ENCODE assay signal across 9 mouse cellular contexts in genomic region chr17:80564611-80564924, GRCm38 (mm10). TPM values are rescaled to one million over a fixed set of nuclear protein-coding genes. Genes with fewer than 3 reads are reported as not detected.
DNase-seq lines count a peak whose midpoint lies in the region; ATAC-seq lines count a peak whose summit lies in the region.
"Had no signal": no experiment of that assay in that cellular context is flagged by ENCODE, and none has a peak within 500 bp of the region (broad histone marks: within the 10 kb centered on the region; RNA-seq: fewer than 3 reads in every experiment).

No protein-coding gene starts in this region.

- H3K27ac ChIP-seq in liver, embryonic 12.5 days, result peak overlapping the region; percentile 14; the same call in 1 of the 2 replicates
- H3K27ac ChIP-seq in forebrain, embryonic 10.5 days, result no peak overlapping the region

- H3K36me3 ChIP-seq in liver, embryonic 12.5 days, result no peaks in the 10 kb centered on the region
- H3K36me3 ChIP-seq in forebrain, embryonic 10.5 days (replicated peaks), result peaks cover 14% of the 10 kb centered on the region

- H3K4me3 ChIP-seq in liver, embryonic 12.5 days, result peak overlapping the region; percentile 21; the same call in 1 of the 2 replicates
- H3K4me3 ChIP-seq in forebrain, embryonic 10.5 days, result no peak overlapping the region

- H3K4me1 ChIP-seq in liver, embryonic 12.5 days, result no peaks in the 10 kb centered on the region
- H3K4me1 ChIP-seq in forebrain, embryonic 10.5 days, result peaks cover 4% of the 10 kb centered on the region; the same call in 1 of the 2 replicates

- H3K9ac ChIP-seq in liver, embryonic 12.5 days, result no peak overlapping the region

- no peak for ATAC-seq in liver, embryonic 12.5 days

- 0 out of 2 replicates have a peak, but pooled peaks cover 11% of the 10 kb centered on the region for H3K9me3 ChIP-seq in liver, embryonic 12.5 days (replicated peaks)
- peaks cover 15% of the 10 kb centered on the region; the same call in 1 of the 2 replicates for H3K9me3 ChIP-seq in forebrain, embryonic 10.5 days

- H3K4me2 ChIP-seq in liver, embryonic 12.5 days, result peak overlapping the region; percentile 37; the same call in 1 of the 2 replicates

- WGBS in liver, embryonic 12.5 days (ENCODE audit: insufficient replicate concordance), result 29% methylated on average over 3 of the region's 3 CpGs
- WGBS in forebrain, embryonic 10.5 days, result 81% methylated on average over 3 of the region's 3 CpGs

- H3K27me3 ChIP-seq in liver, embryonic 12.5 days (replicated peaks), result no peaks in the 10 kb centered on the region
- no peaks in the 10 kb centered on the region for H3K27me3 ChIP-seq in forebrain, embryonic 10.5 days (ENCODE audit: poor library complexity, severe bottlenecking)

- peak; percentile 46 to 48 for DNase-seq in cerebellum, postnatal 10 days
- no peak for DNase-seq in cerebellum, adult 9-10 months
- DNase-seq in liver, result no peak
- peak; percentile 30 to 35 for DNase-seq in heart, adult 9 months (ENCODE audit: low spot score in 2 of 2)
- peak; percentile 62 to 67 for DNase-seq in monocyte, adult 2 months (ENCODE audit: low read depth in 1 of 2, low spot score in 2 of 2)
- DNase-seq in adrenal gland, postnatal 4 days (ENCODE audit: low spot score in 2 of 2), result no peak
- DNase-seq in forebrain, embryonic 10.5 days (ENCODE audit: extremely low spot score, low spot score), result no peak

RNA-seq across cellular contexts. Expression of gene Cdkl4, which starts 13.0 kb away (rescaled TPM):
- 0.10 and 0.32 TPM in 2 replicates for polyA plus RNA-seq in liver, embryonic 12.5 days (2016; fragmentation: Nextera tagmentation; extraction: Ambion mirVana)
- total RNA-seq in adrenal gland, postnatal 4 days (2021), result under 1 TPM; 0.20 to 0.28 TPM
- polyA plus RNA-seq in forebrain, embryonic 10.5 days (2016; fragmentation: Nextera tagmentation; extraction: Ambion mirVana), result 0.71 and 1.2 TPM in 2 replicates
- polyA plus RNA-seq: heart, embryonic 14.5 days had no signal

Comparison
In these comparisons a context has a peak if more than half of its experiments do, and no peak if none do; other contexts are left out.
1. DNase-seq: peak in cerebellum, postnatal 10 days (2 of 2), heart, adult 9 months (2 of 2) and monocyte, adult 2 months (2 of 2); none in cerebellum, adult 9-10 months (single experiment), liver (single experiment), adrenal gland, postnatal 4 days (0 of 2) and forebrain, embryonic 10.5 days (single experiment).